Mouse (Mus musculus): Measurements from ENCODE around the gene Ino80d. TPM values are rescaled to one million over a fixed set of nuclear protein-coding genes. Genes with fewer than 3 reads are reported as not detected.

Gene Ino80d
- polyA plus RNA-seq, 1 experiment from 2014 or later: 12.2 TPM

DNA sequence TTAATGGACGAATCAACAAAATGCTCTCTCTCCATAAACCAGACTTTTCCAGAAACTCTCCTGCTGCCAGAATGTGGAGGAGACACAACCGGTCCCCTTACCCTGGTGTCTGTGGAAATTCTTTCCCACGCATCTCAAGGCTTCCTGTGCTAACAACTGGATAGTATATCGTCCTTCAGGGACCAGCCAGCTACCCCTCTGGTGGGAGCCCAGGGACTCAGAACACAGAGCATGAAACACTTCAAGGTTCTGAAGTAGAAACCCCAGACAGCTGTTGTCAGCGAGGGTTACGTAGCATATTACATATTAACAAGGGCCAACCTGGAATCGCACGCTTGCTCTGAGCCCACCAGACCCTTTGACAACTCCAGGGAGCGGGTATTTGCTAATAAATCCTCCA, 163.9 kb downstream of the Ino80d start:
- 74% methylated on average over 9 of the region's 9 CpGs for WGBS
- Histone ChIP-seq H3K36me3 (no peaks in the 10 kb centered on the region), H3K4me2 (no peak overlapping the region), H3K9ac (no peak overlapping the region), H3K9me3 (no peaks in the 10 kb centered on the region), H3K4me3 (no peak overlapping the region), H3K27ac (no peak overlapping the region), H3K4me1 (peaks cover 14% of the 10 kb centered on the region), H3K27me3 (no peaks in the 10 kb centered on the region)
- no peak for ATAC-seq (ENCODE audit: insufficient number of reproducible peaks, insufficient read depth, low FRiP score, low TSS enrichment, low read depth)

DNA sequence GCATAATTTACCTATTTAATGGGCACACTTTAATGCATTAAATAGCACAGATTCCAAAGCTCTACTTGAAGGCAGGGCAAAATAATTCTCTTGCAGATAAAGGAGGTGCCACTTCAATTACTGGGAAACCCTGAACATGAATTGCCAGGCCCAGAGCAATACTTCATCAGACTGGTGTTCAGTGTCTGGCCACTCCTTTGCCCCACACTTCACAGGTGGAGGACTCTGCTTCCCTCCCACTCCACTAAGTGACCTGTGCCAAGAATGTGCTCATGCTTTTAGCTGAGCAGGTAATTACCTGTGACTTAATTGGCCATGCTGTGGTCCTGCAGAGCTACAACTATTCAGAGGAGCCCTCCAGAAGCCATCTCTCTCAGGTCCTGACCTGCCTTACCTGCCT, 166.7 kb downstream of the Ino80d start:
- H3K36me3 ChIP-seq: no peaks in the 10 kb centered on the region
- no peaks in the 10 kb centered on the region for H3K27me3 ChIP-seq
- H3K27ac ChIP-seq: no peak overlapping the region
- ATAC-seq (ENCODE audit: insufficient number of reproducible peaks, insufficient read depth, low FRiP score, low TSS enrichment, low read depth): no peak
- H3K4me1 ChIP-seq: peaks cover 16% of the 10 kb centered on the region
- H3K4me3 ChIP-seq: no peak overlapping the region
- H3K4me2 ChIP-seq: no peak overlapping the region
- no peak overlapping the region for H3K9ac ChIP-seq
- H3K9me3 ChIP-seq: no peaks in the 10 kb centered on the region

DNA sequence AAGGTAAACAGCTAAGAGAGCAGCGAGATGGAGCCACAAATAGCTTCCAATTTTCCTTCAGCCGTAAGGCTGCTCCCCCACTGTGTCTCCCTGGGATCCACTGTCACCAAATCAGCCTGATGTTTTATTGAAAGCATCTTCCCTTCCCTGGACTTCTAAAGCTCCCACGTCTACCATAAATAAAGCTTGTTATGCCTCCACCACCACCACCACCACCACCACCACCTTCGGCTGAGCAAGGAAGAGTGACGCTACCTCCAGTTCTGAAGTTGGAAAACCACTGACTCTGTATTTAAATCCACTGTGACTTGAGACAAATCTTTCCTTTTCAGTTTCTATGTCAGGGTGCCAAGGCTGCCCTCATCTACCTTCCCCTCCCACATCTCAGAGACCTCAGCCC, 167.5 kb downstream of the Ino80d start:
- Histone ChIP-seq H3K4me1 (peaks cover 16% of the 10 kb centered on the region), H3K4me3 (no peak overlapping the region), H3K36me3 (no peaks in the 10 kb centered on the region), H3K9ac (no peak overlapping the region), H3K9me3 (no peaks in the 10 kb centered on the region), H3K27ac (no peak overlapping the region), H3K4me2 (no peak overlapping the region), H3K27me3 (no peaks in the 10 kb centered on the region)
- 51% methylated on average over 5 of the region's 5 CpGs for WGBS
- no peak for ATAC-seq (ENCODE audit: insufficient number of reproducible peaks, insufficient read depth, low FRiP score, low TSS enrichment, low read depth)

DNA sequence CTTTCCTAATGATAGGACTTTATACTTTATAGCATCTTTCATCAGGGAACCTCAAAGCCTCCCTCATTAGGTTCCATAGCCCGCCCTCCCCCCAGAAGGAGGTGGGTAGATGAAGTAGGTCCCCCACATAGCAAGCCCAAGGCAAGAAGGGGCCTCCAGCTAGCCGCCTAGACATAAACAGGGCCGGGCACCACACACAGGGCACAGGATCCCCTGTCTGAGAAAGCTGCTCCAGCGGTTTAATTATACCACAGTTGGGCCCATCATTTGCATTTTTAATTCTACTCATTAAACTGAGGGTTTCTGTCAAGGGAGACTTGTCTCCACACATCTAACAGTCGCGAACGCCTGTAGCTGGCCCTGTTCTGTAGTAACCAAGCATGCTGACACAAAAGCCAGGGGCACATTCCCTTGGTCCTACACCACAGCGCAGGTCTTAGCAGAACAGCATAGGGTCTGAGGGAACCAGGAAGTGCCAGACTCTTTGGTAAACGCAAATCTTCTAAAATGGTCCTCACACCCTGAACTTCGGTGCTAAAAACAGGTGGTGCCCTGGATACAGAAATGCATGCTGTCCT, 179.6 kb downstream of the Ino80d start:
- no peak overlapping the region for H3K9ac ChIP-seq
- H3K27ac ChIP-seq: no peak overlapping the region
- peaks cover 24% of the 10 kb centered on the region for H3K4me1 ChIP-seq
- no peaks in the 10 kb centered on the region for H3K36me3 ChIP-seq
- WGBS: 84% methylated on average over 10 of the region's 10 CpGs
- H3K27me3 ChIP-seq: peaks cover 8% of the 10 kb centered on the region
- no peak overlapping the region for H3K4me2 ChIP-seq
- no peaks in the 10 kb centered on the region for H3K9me3 ChIP-seq
- ATAC-seq (ENCODE audit: insufficient number of reproducible peaks, insufficient read depth, low FRiP score, low TSS enrichment, low read depth): no peak
- H3K4me3 ChIP-seq: no peak overlapping the region

DNA sequence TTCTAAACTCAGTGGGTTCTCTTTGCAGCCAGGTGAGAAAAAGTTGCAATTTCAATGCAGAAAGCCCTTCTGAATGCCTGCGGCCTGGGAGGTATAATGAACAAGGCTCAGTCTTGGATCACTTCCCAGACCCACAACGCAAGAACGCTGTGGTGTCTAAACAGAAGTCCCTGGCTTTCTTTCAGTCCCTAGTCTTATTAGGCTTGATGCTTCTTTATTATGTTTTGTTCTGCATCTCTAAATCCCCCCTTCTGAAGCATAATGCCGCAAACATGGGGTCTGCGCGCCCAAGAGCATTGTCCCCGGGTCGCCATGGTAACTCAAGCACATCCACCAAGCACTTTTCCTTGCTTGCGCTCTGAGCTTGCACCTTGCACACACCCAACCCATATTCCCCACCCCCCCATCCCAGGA, 180.4 kb downstream of the Ino80d start:
- no peak for ATAC-seq (ENCODE audit: insufficient number of reproducible peaks, insufficient read depth, low FRiP score, low TSS enrichment, low read depth)
- H3K9me3 ChIP-seq: no peaks in the 10 kb centered on the region
- 58% methylated on average over 9 of the region's 9 CpGs for WGBS
- H3K36me3 ChIP-seq: no peaks in the 10 kb centered on the region
- no peak overlapping the region for H3K9ac ChIP-seq
- H3K4me1 ChIP-seq: peaks cover 24% of the 10 kb centered on the region
- peaks cover 8% of the 10 kb centered on the region for H3K27me3 ChIP-seq
- no peak overlapping the region for H3K4me3 ChIP-seq
- H3K27ac ChIP-seq: no peak overlapping the region
- no peak overlapping the region for H3K4me2 ChIP-seq

DNA sequence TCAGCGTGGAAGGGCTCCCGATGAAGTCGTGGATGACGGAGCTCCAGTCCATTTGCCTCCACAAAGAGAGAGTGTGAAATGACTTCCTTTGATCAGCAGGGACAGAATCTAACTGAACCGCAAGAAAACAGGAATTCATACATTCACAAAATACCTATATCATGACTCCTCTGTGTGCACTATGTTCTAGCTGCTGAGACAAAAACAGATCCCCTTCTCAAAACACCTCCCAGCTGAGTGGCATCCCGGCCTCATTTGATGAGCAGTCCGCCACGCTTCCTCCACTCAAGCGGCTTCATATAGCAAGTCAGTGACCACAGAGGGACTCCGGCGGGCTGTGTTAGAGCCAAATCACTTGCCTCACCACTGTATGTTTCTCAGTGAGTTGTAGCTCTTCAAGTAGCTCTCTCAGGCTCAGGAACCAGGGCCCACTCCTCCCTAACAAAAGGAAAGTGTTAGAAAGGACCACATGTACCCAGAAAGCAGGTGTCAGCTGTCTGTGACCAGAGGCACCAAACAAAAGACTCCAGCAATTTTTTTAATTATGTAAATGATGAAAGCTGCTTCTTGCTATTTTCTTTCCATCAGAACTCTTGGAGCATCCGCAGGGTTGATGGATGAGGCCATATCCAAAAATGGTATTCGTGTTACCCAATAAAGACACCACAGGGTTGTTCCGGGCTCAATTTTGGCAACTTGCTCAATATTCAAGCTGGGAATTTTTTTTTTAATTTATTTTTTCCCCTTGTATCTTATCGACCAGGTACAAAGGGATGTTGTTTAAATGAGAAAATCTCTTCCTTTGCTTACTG, 181.0 kb downstream of the Ino80d start:
- Histone ChIP-seq H3K9me3 (no peaks in the 10 kb centered on the region), H3K27ac (no peak overlapping the region), H3K4me2 (no peak overlapping the region), H3K4me3 (no peak overlapping the region), H3K4me1 (peaks cover 24% of the 10 kb centered on the region), H3K36me3 (no peaks in the 10 kb centered on the region), H3K9ac (no peak overlapping the region), H3K27me3 (peaks cover 8% of the 10 kb centered on the region)
- WGBS: 79% methylated on average over 15 of the region's 15 CpGs
- ATAC-seq (ENCODE audit: insufficient number of reproducible peaks, insufficient read depth, low FRiP score, low TSS enrichment, low read depth): no peak

DNA sequence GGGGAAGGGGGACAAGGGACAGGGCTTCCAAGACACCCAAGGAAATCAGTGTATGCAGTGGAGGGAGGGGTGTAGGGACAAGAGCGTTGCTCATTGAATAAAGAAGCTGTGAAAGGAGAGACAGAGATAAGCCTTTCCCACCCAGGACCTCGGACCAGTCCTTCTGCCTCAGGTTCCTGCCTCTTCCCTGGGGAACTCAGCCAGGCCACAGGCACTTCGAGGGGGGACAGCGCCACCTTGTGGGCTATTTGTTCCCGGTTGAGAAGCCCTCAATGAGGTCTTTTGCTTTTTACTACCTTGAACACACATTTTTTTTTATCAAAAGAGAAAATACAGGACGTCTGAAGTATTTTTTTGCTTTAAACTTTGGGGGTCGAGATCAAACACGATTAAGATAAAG, 185.0 kb downstream of the Ino80d start:
- H3K4me3 ChIP-seq: no peak overlapping the region
- H3K4me1 ChIP-seq: peaks cover 16% of the 10 kb centered on the region
- no peak overlapping the region for H3K4me2 ChIP-seq
- H3K27me3 ChIP-seq: peaks cover 8% of the 10 kb centered on the region
- H3K9ac ChIP-seq: no peak overlapping the region
- no peak for ATAC-seq (ENCODE audit: insufficient number of reproducible peaks, insufficient read depth, low FRiP score, low TSS enrichment, low read depth)
- H3K36me3 ChIP-seq: no peaks in the 10 kb centered on the region
- H3K9me3 ChIP-seq: no peaks in the 10 kb centered on the region
- 7% methylated on average over 8 of the region's 8 CpGs for WGBS
- H3K27ac ChIP-seq: no peak overlapping the region

DNA sequence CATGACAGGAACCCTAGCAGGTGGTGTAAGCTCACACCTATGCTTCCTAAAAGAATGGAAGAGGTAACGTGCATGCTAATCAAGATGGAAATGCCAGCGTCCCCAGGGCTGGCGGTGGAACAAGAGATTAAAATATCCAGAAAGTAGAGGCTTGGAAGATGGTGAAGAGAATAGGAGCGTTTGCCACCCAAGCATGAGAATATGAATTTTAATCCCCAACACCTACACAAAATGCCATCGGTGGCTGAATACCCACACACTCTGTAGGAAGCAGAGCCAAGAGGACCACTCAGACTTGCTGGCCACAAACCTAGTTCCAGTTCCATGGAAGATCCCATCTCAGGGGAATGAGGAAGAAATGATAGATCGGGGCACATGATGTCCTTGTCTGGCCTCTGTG, 195.2 kb downstream of the Ino80d start:
- Histone ChIP-seq H3K27me3 (no peaks in the 10 kb centered on the region), H3K4me3 (no peak overlapping the region), H3K4me2 (no peak overlapping the region), H3K9ac (no peak overlapping the region), H3K4me1 (no peaks in the 10 kb centered on the region), H3K36me3 (no peaks in the 10 kb centered on the region), H3K27ac (no peak overlapping the region), H3K9me3 (no peaks in the 10 kb centered on the region)
- WGBS: 94% methylated on average over 6 of the region's 6 CpGs
- ATAC-seq (ENCODE audit: insufficient number of reproducible peaks, insufficient read depth, low FRiP score, low TSS enrichment, low read depth): no peak

DNA sequence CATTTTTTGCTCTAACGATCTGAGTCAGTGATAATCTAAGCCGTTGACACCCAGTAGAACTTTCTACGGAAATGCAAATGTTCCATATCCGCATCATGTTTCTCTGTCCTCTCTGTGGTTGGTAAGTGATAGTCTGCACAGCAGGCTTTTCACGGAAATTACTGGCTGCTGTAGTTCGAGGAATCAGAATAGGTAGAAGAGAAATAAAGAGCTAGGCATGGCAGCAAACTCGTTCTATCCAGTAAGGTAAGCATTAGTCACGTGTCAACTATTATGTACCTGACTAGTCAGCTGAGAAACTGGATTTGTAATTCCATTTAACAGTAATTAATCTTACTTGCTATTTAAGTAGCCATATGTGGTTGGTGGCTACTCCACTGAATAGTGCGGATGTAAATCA, 197.9 kb downstream of the Ino80d start:
- Histone ChIP-seq H3K4me2 (no peak overlapping the region), H3K9ac (no peak overlapping the region), H3K9me3 (no peaks in the 10 kb centered on the region), H3K4me1 (0 out of 2 replicates have a peak, but pooled peaks cover 5% of the 10 kb centered on the region), H3K27me3 (no peaks in the 10 kb centered on the region), H3K4me3 (no peak overlapping the region), H3K27ac (no peak overlapping the region), H3K36me3 (no peaks in the 10 kb centered on the region)
- 70% methylated on average over 9 of the region's 9 CpGs for WGBS
- ATAC-seq (ENCODE audit: insufficient number of reproducible peaks, insufficient read depth, low FRiP score, low TSS enrichment, low read depth): no peak

DNA sequence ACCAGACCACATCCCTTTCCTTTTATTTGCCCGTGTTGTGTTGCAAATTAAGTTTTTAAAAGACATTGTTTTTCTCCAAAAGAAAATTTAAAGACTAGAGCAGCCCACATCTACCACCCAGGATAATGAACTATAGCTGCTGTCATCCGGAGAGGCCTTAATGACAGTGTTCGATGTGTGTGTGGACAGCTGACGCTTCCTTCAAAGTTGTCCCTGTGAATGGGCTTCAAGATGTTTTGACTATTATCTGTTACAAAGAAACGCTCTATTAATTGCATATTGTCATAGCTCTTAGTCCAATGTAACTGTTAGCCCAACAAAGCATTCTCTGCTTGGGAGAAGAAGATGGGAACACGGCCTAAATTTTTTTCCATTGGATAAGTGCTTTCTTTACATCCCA, 200.0 kb downstream of the Ino80d start:
- no peak for ATAC-seq (ENCODE audit: insufficient number of reproducible peaks, insufficient read depth, low FRiP score, low TSS enrichment, low read depth)
- Histone ChIP-seq H3K36me3 (no peaks in the 10 kb centered on the region), H3K9ac (no peak overlapping the region), H3K4me3 (no peak overlapping the region), H3K4me1 (peaks cover 22% of the 10 kb centered on the region), H3K4me2 (no peak overlapping the region), H3K27me3 (no peaks in the 10 kb centered on the region), H3K9me3 (no peaks in the 10 kb centered on the region), H3K27ac (no peak overlapping the region)
- 77% methylated on average over 6 of the region's 6 CpGs for WGBS

DNA sequence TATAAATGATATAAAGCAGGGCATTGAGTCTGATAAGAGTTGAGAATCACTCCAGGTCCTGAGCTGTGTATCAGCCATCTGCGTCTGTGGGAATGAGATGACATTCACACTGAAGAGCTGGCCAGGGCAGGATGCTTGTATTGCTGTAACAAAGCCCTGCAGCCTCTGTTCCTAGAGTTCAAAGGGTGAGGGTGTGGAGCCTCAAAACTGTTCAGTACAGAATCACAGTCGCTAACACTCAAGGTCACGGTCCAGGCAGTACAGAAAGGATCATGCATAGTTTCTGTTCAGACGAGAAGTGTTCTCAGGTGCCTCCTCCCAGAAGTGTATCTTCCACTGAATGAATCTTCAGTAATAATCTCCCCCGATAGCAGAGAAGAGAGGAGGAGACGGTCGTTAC, 203.0 kb downstream of the Ino80d start:
- Histone ChIP-seq H3K36me3 (no peaks in the 10 kb centered on the region), H3K4me2 (no peak overlapping the region), H3K27ac (no peak overlapping the region), H3K27me3 (no peaks in the 10 kb centered on the region), H3K4me1 (peaks cover 43% of the 10 kb centered on the region), H3K9ac (no peak overlapping the region), H3K9me3 (no peaks in the 10 kb centered on the region), H3K4me3 (no peak overlapping the region)
- WGBS: 67% methylated on average over 7 of the region's 7 CpGs
- no peak for ATAC-seq (ENCODE audit: insufficient number of reproducible peaks, insufficient read depth, low FRiP score, low TSS enrichment, low read depth)

DNA sequence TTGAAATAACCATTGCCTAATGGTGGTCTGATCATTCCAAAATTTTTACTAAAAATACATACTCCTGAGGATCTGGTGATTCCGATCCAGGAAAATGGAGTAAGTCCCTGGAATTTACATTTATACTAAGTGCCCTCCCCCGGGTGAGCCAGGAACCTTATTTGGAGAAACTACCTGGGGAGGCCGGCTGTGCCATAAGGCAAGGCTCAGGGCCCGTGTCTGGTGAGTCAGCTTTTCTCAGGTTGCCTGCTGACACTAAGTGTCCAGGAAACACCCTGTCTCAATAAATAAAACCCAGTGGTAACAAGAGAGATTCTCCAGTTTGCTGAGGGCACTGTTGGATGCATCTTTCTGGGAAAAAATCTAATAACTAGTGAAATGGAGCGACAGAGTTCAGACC, 205.3 kb downstream of the Ino80d start:
- Histone ChIP-seq H3K4me1 (peaks cover 47% of the 10 kb centered on the region), H3K9ac (no peak overlapping the region), H3K27me3 (no peaks in the 10 kb centered on the region), H3K9me3 (no peaks in the 10 kb centered on the region), H3K27ac (peak overlapping the region; percentile 39; the same call in 1 of the 2 replicates), H3K4me2 (peak overlapping the region; percentile 12; the same call in 1 of the 2 replicates), H3K4me3 (no peak overlapping the region), H3K36me3 (no peaks in the 10 kb centered on the region)
- ATAC-seq (ENCODE audit: insufficient number of reproducible peaks, insufficient read depth, low FRiP score, low TSS enrichment, low read depth): no peak
- WGBS: 55% methylated on average over 5 of the region's 5 CpGs

Measured in embryonic facial prominence, embryonic 13.5 days (tissue).